Mouse (Mus musculus) A20 (cell line): Measurements from ENCODE around the gene Ttll11.
A peak's percentile ranks its signal among the peaks of the same experiment; 100 is the strongest.

ENCODE experiments used
- DNase-seq: peaks from one replicate; pipeline ENCODE4 v3.0.0-alpha.2; 2011; ENCODE audit warnings: low read depth, low spot score

Gene Ttll11

DNA sequence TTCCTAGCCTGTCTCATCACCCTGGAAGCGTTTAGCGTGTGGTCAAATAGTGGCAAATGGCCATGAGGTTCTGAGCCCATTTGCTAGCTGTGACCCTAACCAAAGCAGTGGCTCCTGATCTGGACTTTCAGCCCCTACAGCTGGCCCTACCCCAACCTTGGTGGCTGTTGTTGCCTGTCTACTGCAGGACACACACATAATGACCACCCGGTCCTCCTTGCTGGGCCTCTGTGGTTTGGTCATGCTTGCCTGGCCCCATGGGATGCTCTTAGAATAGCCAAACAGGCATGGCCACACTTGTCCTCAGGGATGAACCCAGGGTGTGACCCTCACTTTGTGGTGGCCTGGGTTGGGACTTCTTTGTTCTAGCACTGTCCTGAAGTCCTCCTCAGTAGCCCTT lies 80.0 kb downstream of the Ttll11 start:
- DNase-seq, result no peak

DNA sequence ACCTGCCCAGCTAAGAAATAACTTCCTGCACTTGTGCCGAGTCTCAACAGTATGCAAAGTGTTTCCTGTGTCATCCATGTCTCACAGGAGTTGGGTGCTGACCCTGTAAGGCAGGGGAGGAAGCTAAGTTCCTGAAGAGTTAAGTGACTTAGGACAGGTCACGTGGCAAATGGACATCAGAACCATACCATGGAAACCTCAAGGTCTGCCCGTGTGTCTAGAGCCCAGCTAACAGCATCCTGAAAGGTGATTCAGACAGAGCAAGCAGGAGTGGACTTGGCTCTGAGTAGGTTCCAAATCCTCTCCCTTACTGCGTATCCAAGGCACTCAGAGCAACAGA lies 80.6 kb downstream of the Ttll11 start:
- no peak for DNase-seq

DNA sequence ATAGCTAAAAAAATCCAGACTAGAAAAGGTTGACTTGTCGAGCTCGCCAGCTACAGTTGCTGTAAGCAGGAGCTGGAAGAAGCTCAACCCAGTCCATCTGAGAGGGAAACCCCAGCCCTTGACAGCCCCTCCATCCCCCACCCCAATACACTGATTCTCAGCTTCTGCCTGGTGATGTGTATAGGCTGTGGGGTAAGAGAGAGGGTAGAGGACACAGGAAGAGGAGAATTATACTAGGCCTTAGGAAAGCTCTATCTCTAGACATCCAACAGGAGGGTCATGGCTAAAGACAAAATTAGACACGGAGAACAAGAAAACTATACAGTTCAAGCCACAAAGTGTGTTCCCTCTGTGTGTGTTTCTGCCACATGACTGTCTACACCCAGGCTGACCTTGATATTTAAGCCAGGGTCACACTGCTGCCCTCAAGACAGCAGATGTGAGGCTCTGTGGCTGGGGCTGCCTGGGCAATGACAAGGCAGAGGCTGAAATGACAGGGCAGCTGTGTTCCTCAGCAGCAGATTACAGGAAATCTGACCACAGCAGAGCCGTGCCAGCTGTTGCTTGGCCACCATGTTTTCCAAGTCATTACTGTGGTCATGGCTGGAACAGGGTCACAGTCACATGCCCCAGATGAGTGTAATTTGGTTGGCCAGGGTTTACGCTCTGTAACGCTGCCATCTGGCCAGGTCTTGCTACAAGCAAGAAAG lies 81.1 kb downstream of the Ttll11 start:
- DNase-seq, result peak; percentile 61

DNA sequence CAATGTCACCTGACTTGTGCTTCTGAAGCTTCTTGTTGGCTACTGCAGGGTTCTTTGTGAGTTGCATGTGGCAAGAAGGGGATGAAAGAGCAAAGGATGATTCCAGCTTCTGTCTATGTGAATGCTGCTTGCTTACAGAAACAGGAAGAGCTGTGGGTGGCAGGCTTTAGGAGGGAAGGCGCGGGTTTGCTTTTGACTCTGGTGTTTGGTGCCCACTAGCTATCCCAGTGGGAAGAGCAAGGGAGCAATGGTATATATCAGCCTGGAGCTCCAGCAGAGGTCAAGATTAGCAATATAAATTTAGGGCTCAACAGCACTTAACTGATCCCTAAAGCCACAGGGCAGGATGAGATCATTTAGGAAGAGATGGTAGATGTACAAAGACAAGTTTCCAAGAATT lies 82.6 kb downstream of the Ttll11 start:
- no peak for DNase-seq

DNA sequence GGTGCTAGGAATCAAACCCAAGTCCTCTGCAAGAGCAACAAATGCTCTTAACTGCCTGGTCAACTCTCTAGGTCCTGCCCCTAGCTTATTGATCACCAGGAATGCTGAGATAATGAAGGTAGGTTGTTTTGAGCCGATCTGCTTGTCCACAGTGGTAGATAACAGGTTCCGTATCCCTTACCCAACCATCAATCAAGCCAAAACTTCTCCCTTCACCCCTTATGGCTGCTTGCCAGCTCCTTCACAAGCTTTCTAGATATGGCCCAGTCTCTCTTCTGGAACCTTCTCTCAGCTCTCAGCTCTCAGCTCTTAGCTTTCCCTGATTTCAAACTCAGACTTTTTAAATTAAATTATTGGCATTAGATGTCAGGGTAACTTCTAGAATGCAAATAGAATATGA lies 85.2 kb downstream of the Ttll11 start:
- DNase-seq, result no peak

DNA sequence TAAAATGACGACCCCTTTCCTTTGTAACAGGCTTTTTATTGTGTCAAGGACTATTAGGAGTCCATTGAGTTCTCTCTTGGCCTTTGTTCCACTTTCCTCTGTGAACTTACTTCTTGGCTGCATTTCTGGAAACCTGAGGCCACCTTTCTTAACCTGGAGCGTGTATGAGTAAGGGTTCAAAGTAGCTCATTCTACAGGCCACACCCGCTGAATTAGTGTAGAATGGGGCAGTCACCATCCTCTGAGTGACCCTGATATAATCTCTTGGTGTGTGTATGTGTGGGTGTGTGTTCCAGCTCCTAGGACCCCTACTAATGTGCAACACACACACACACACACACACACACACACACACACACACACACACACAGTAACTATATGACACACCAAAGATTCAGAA lies 89.1 kb downstream of the Ttll11 start:
- no peak for DNase-seq

DNA sequence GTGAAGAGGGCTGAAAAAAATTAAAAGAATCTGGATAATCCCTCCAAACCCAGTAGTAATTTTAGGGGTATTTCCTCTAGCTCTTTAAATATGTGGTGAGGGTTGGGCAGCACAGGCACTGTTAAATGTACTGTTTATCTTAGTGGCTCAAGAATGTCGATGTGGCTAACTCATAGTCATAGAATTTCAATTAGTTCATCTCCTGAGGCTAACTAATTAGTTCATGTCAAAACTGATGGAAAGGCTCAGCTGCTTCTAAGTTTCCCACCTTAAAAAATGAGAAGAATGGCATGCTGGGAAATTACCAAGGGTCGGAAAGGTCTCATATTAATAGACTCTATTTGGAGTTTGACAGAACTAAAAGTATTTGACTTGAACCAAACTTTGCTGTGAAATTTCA lies 89.9 kb downstream of the Ttll11 start:
- DNase-seq, result no peak

DNA sequence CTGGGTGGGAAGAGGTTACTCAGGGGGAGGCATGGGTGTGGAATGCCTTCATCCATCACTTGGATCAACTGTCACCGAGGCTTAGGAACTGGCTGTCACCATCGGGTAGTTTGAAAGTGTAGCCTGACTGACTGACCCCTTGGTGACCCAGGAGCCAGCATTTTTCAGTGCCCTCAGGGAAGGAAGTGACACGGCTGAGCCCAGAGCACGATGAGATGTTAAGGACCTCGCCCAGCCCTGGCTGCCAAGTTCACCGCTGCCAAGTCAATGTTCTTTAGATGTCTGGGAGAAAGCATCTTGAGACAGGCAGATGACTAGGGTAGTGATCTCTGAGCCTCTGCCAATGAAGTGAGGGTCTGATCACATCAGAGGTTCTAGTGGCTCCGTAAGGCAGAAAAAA lies 95.4 kb downstream of the Ttll11 start:
- no peak for DNase-seq

DNA sequence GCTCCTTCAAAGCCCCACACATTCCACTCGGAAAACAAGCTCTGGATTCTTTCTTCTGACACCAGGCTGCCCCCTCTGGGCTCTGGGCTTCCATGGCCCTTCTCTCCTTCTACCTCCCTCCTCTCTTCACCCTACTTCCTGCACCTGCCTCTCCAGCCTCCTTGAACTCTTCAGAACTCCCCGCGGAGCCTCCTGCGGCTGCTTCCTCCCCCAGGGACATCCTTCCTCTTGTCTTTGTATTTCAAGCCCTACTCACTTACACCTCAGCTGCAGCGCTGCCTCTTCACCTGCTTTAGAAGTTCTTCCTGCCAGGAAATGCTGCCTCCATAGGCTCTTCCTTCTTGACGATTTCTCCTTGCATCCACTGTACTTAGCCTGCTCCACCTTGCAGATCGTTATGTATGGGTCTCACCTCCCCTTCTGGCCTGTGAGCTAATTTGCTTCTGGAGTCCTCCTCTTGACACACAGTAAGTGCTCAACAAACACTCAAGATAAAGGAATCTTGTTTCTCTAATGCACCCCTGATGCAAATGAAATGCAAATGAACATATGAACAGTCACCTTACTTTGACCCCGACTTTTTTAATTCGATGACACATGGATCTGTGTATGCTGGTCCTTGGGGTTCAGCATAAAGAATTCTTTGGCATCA lies 97.3 kb downstream of the Ttll11 start:
- DNase-seq, result no peak

DNA sequence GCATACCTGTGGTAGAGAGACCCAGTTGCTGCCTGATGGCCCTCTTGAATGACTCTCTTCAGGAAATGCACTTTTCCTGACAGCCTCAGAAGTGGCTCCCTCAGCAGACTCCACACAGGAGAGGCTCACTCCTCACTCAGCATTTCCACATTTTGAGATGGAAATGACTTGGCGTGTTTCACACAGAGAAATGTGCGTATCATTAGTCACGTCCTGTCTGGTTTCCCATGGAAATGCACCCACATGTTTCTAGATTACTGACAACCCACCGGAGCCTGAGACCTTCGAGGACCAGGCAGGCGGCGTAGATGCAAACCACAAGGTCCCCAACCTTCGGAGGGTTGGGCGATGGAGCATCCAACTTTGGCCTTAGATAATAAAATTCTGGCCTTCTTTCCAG lies 97.8 kb downstream of the Ttll11 start:
- no peak for DNase-seq

DNA sequence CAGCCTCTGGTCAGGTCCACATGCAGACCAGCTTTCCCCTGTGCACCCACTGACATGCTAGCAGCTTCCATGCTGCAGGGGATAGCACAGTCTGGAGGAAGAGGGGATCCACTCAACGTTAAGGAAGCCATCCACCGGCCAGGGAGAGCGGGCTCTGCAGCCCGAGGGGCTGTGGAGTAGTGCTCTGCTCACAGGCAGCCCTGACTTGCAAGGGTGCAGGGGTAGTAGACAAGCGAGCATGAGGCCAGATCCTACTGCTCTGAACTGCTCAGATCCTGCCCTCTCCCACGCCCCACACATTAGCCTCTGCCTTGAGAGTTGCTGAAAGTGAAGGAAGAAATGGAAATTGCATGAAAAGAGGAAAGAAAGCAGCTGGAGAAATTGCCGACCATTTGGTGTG lies 99.4 kb downstream of the Ttll11 start:
- DNase-seq, result no peak

DNA sequence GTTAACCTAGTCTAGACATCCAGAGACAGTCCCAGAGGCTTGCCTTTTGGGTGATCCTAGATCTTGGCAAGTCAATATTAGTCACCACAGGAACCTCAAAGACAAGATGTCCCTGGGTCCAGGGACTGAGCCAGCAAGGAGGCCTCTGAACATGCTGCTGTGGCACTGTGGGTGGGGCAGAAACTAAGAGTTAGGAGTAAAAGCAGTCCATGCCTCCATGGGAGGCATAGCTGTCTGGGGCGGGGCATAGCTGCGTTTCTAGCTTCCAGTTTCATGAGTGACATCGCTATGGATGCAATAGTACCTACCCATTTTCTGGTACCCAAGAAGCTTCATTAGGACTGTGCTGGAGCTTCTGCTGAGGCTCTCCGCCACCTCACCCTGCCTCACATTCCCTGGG lies 99.8 kb downstream of the Ttll11 start:
- no peak for DNase-seq

DNA sequence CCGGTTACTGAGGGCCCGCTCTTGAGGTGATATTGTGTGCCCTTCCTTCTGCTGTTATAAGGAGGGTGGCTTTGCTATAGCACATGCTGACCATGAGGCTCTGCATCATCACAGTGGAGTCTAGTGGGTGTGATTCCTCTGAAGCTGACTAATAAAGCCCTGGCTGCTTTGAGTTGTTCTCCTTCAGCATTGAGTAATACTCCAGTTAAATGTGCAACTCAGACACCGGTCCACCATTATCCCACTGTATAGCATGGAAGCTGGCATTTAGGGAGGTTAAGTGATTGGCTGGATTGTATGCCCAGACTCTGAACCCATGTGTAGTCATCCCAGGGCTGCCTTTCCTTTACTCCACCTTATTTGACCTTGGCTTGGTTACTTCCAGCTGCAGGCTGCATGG lies 101.2 kb downstream of the Ttll11 start:
- no peak for DNase-seq

DNA sequence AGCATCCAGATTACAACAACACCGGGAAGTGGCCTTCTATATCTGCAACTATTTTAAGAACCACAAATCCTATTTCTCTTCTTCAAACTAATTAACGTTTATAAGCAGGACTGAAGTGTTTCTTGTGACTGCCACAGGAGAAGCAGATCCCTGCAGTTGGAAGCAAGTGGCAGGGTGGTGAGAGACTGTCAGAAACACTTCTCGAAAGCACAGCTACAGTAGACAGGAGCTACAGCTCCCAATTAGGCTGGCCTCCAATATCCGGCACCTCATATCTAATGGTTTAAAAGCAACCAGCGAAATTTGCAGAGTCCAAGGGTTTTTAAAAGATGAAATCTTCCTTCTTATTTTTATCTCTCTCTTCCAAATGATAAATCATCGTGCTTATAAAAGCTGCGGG lies 104.1 kb downstream of the Ttll11 start:
- DNase-seq, result no peak

DNA sequence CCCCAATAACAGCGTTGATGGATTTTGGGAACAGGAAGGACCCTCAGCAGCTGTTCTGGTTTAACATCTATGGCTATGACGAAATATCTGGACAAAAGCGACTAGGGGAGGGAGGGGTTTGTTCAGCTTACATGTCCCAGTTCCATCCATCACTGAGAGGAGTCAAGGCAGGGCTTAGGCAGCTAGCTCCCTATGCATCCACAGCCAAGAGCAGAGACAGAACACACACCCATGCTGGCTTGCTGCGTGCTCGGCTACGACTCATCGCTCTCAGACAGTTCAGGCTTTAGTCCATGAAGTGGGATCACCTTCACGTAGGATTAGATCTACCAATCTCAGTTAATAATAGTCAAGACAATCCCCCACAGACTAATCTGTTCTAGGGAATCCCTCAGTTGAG lies 105.3 kb downstream of the Ttll11 start:
- no peak for DNase-seq

DNA sequence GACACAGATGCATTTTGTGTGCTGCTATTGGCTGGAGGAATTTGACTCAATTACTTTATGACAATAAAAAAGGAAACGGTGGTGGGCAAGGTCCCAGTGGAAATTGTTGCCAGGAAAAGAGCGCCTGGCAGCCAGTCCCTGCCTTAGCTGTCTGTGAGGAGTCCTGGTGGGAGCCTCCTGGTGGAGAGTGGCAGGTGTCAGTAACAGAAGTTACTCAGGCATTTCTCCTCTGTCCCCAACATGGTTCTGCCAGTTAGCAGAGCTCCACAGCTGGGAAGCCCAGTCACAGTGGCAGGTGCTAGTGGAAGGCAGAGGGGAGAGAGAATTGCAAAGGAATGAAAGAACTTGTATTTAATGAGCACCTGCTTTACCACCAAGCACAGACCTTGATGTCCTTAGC lies 110.5 kb downstream of the Ttll11 start:
- no peak for DNase-seq

DNA sequence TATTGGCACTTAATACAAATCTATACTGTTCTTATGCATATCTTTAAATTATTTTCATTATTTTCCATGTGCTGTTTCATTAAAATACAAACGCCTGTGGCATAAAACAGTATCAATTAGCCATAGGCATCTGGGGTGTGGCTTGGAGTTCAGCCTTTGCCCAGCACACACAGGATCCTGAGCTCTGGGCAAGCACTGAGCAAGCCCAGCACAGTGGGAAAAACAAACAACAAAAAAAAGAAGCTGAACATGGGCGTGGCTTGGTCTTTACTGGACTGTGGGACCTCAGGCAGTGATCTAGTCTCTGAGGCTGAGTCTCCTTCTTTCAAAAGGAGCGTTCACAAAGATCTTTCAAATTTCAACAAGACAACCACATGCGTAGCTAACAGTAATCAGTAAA lies 116.4 kb downstream of the Ttll11 start:
- no peak for DNase-seq

DNA sequence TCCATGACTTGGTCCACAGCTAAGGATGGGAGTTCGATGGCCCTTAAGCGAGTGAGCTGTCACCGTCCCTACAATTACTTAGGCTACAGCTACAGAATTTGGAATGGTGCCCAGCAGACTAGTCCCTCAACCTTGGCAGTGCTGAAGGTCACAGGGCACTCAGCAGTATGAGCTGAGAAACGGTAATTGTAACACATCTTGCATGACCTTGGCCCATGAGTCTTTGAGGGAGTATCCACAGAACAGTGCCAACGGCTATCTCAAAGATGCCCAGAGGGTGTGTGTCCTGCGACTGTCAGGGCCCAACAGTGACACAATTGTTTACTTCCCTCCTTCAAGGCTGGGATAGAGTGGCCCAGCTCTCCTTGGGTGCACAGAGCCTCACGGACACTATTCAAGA lies 118.5 kb downstream of the Ttll11 start:
- DNase-seq, result no peak

DNA sequence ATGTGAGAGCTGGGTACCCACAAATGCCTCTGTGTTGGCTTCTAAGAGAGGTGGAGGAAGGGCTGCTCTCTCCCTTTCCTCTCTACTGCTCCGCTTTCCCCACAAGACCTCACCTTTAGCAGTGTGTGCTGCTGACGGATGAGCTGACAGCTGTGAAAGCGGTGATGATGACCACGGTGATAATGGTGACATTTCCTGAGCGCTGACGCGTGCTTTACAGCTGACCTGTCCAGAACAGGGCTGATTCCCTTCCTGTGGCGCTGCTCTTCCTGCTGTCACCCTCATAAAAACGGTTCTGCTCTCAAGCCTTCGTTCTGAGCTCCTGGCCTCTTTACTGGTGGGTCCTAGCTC lies 119.3 kb downstream of the Ttll11 start:
- DNase-seq, result no peak

DNA sequence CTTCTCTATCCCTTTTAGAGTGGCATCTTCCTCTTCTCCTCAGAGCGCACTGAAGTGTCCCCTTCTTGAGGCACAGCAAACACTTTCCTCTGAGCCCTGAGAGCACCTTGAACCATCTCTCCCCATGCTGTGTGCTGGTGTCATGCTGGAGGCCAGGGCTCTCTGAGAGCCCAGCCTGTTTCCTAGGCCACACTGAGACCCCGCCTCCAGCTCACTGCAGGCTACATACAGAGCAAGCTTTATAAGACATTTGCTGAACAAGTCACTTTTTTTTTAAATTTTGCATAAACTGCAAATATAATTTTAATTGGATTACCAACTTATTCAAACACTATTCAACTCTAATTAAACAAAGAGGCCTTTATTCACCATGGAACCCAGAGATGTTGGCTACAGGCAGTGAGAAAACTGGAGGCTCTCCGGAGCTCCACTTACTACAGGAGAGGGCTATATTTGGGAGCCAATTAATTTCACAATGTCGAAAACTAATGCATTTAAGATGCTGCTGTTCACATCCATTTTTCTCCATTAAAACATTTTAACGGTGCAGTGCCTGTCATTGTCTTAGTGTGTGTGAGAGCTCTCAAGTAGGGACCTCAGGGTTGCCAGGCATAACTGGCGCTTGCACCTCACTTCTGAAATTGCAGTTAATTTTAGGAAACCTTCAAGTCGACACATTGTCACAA lies 119.9 kb downstream of the Ttll11 start:
- DNase-seq, result no peak

DNA sequence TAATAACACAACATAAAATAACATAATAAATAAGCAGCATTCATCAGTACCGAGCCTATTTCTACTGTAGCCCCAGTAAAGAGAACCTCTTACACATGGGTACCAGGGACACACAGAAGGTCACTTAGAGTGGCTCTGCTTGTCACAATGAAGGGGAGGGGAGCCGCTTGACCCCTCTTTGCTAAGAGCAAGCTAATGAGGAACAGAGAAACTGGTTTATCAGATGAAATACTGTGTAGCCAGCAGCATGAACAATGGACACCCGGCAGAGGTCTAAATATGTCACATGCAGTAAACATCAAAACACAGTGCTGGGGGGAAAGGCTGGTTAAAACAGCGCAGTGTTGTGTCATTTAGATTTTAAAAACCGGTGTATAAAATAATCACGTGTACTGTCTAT lies 121.4 kb downstream of the Ttll11 start:
- no peak for DNase-seq

DNA sequence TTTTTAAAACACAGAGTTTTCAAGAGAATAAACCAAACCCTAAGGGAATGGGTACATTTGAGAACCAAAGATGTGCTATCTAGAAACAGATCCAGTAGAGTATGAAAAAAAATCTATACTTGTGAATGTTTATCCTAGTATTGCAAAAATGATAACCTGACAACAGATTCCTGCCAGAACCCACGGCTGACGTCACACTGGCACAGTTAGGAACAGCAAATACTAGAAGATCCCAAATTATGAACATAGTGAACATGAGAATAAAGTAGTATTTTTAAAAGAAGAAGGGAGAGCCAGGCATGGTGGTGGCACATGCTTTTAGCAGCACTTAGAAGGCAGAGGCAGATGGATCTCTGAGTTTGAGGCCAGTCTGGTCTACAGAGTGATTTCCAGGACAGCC lies 122.8 kb downstream of the Ttll11 start:
- no peak for DNase-seq

DNA sequence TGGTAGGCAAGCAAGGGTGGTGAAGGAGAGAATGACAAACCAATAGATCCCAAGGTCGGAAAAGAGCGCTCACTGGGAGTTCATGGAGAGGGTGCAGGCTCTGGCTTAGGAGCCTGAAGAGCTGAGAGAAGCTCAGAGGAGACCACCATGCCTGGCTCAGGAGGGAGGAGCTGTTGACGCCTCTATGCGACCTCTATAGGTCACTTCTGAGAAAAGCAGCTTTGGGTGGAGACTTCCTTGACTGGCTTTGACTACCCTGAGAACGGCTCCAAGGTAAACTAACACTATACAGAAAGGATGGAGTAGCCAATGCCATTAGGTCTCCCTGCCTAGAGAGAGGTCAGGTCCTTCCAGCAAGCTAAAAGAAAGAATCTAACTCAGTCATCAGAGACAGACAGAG lies 124.8 kb downstream of the Ttll11 start:
- DNase-seq, result peak; percentile 34
